Mouse (Mus musculus): ENCODE measurements around the gene Cdkal1.

DNA sequence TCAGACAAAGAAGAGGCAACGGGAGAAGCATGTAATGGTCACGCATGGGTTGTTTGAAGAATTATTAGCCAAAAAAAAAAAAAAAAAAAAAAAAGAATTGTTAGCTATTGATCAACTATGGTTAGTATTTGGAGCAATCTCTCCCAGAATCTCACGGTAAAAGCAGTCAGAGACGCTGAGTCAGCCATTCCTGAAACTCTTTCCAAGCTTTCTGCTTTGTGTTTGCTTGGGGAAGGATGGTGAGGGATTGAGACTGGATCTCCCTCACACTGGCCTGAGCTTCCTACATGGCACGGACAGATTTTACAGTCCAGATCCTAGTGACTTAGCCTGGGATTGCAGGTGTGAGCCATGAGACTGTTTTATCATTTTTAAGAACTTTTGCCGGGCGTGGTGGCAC lies 164.7 kb downstream of the Cdkal1 start:
- TF ChIP-seq CTCF (IDR thresholded peaks at IDR 0.05; ENCODE audit: low read depth) (no peak), EP300 (IDR thresholded peaks at IDR 0.05; ENCODE audit: low read depth) (no peak)

Data from liver, embryonic 14.5 days (tissue).